Mouse (Mus musculus) bone marrow macrophage, adult 2 months (primary cell): ENCODE measurements around the gene Tubgcp5.

Experiments used
- CTCF ChIP-seq: IDR thresholded peaks from 2 replicates; pipeline ENCODE4 v1.5.1; 2012; ENCODE audit warnings: low read depth, mild to moderate bottlenecking, low read length, moderate library complexity
- POLR2A ChIP-seq: IDR thresholded peaks from 2 replicates; pipeline ENCODE4 v1.6.1; 2012; ENCODE audit warnings: mild to moderate bottlenecking, low read depth, low read length, borderline replicate concordance

GRCm38 (mm10) chr7:55827551-55827950, 33.6 kb downstream of the Tubgcp5 start:
- TF ChIP-seq POLR2A (no peak), CTCF (no peak)
